Mouse (Mus musculus) kidney, postnatal 0 days (tissue): ENCODE results near the gene Ssu72. TPM values are rescaled to one million over a fixed set of nuclear protein-coding genes. Genes with fewer than 3 reads are reported as not detected.
A peak's percentile ranks its signal among the peaks of the same experiment; 100 is the strongest.
"Not testable (repeated sequence)": the region's sequence is repeated elsewhere in the genome, so short reads cannot be mapped to it uniquely, and the experiment has no call there.

Source experiments
- ATAC-seq: fragments of 200-750 bp; cut with Nextera tagmentation; replicated peaks from 2 replicates; pipeline ENCODE4 v1.8.0; 2017; ENCODE audit warnings: low read depth, moderate number of reproducible peaks, moderate TSS enrichment, moderate library complexity; ENCODE audit not compliant: low FRiP score
- DNase-seq: peaks from one replicate; pipeline ENCODE4 v3.0.0-alpha.2; 2016; ENCODE audit warnings: low spot score
- H3K27ac ChIP-seq: fragments of 300-500 bp; sonication (generic); 2 replicates; pipeline ENCODE4 v1.5.1; 2014; ENCODE audit warnings: mild to moderate bottlenecking
- H3K27me3 ChIP-seq: fragments of 300-500 bp; sonication (generic); 2 replicates; pipeline ENCODE4 v1.6.1; 2014; ENCODE audit warnings: low read length, mixed read lengths; ENCODE audit not compliant: insufficient read depth
- H3K36me3 ChIP-seq: fragments of 300-500 bp; sonication (generic); 2 replicates; pipeline ENCODE4 v1.6.1; 2014; ENCODE audit warnings: low read length, mixed read lengths; ENCODE audit not compliant: insufficient read depth
- H3K4me1 ChIP-seq: fragments of 300-500 bp; sonication (generic); replicated peaks from 2 replicates; pipeline ENCODE4 v1.6.1; 2014; ENCODE audit warnings: antibody characterized with exemption, low read length, mixed read lengths; ENCODE audit not compliant: insufficient read depth
- H3K4me2 ChIP-seq: fragments of 300-500 bp; sonication (generic); 2 replicates; pipeline ENCODE4 v1.6.1; 2014; ENCODE audit warnings: mild to moderate bottlenecking, low read length, moderate library complexity, mixed read lengths
- H3K4me3 ChIP-seq: fragments of 300-500 bp; sonication (generic); replicated peaks from 2 replicates; pipeline ENCODE4 v1.5.1; 2014; ENCODE audit warnings: low read depth, low read length
- H3K9ac ChIP-seq: fragments of 300-500 bp; sonication (generic); 2 replicates; pipeline ENCODE4 v1.6.1; 2014; ENCODE audit warnings: low read depth, low read length
- H3K9me3 ChIP-seq: fragments of 300-500 bp; sonication (generic); replicated peaks from 2 replicates; pipeline ENCODE4 v1.6.1; 2016; ENCODE audit warnings: low read length, inconsistent platforms, mixed read lengths
- CTCF ChIP-seq: IDR thresholded peaks from 2 replicates; pipeline ENCODE4 v1.5.1; 2016; ENCODE audit warnings: antibody characterized with exemption, low read depth, mild to moderate bottlenecking, moderate library complexity
- WGBS: fragments of 180-500 bp; shearing (Covaris S2); extraction: QIAGEN DNeasy Blood & Tissue Kit; methylation state at CpG from one replicate; pipeline ENCODE4 v1.1.7; 2014; 5-methylcytosine and 5-hydroxymethylcytosine counted together
- polyA plus RNA-seq: library from polyadenylated mRNA; unstranded; fragments of >200 nt; fragmentation: Nextera tagmentation; extraction: Ambion mirVana; gene quantifications from 2 replicates; pipeline ENCODE4 v1.2.1, GENCODE M21; 2015

Ssu72 gene
- polyA plus RNA-seq, 1 experiment from 2014 or later = 159 TPM

DNA sequence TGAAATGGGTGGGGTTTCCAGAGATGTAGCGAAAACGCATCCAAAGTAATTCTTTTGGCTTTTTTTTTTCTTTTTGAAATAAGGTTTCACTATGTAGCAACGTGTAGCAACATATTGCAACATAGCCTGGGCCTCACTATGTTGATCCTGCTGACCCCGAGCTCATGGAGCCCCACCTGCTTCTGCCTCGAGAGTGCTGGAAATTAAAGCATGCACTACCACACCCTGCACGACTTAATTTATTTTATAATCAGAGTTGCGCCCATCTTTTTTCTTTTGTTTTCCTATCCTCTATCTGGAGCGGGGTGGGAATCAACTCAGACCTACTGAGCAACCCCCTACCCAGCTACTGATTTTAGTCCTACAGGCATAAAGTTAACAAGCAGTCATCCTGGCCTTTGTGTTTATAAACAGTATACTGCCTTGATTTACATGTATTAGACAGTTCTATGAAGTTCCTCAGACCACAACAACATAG, 35.0 kb upstream of the Ssu72 start:
- ATAC-seq (0 out of 2 replicates have a peak, but pooled peaks have one; percentile 19), DNase-seq (no peak)
- Histone ChIP-seq H3K4me1 (peaks cover 5% of the 10 kb centered on the region), H3K36me3 (0 out of 2 replicates have a peak, but pooled peaks cover 3% of the 10 kb centered on the region), H3K9me3 (no peaks in the 10 kb centered on the region), H3K9ac (no peak overlapping the region), H3K27me3 (no peaks in the 10 kb centered on the region), H3K4me2 (peak overlapping the region; percentile 82), H3K4me3 (peak overlapping the region; percentile 95), H3K27ac (no peak overlapping the region; the same call in 1 of the 2 replicates)
- no peak for TF ChIP-seq CTCF
- under 1% methylated on average over 8 of the region's 8 CpGs for WGBS

DNA sequence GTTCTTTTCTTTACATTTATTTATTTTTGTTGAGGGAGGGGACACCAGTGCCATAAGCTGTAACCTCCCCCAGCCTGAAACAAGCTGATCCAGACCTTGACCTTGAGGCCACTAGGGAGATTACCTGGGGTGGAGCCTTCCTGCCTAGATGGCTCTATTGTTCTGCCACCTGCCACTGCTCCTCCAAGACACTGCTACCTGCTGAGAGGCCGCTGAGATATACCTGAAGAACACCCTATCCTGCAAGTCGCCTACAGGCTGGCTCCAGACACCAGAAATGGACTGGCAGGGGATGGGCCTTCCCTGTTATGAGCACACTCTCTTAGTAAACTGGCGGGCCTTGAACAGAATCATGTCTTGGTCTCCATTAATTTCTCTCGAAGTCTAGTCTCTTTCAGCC, 34.4 kb upstream of the Ssu72 start:
- H3K9me3 ChIP-seq, H3K4me2 ChIP-seq, ATAC-seq, H3K36me3 ChIP-seq, H3K27ac ChIP-seq, H3K9ac ChIP-seq, H3K4me3 ChIP-seq, H3K4me1 ChIP-seq, DNase-seq, H3K27me3 ChIP-seq: not testable (repeated sequence)
- 79% methylated on average over 4 of the region's 4 CpGs for WGBS

DNA sequence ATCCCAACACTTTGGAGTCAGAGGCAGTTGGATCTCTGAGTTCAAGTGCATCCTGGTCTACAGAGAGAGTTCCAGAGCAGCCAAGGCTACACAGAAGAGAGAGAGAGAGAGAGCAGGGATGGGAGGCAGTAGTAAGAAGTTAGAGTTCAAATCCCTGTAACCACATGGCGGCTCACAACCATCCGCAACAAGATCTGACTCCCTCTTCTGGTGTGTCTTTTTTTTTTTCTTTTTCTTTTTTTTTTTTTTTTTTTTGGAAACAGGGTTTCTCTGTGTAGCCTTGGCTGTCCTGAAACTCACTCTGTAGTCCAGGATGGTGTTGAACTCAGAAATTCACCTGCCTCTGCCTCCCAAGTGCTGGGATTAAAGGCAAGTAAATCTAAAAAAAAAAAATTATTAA, 32.5 kb upstream of the Ssu72 start:
- H3K27ac ChIP-seq = no peak overlapping the region
- no peaks in the 10 kb centered on the region for H3K27me3 ChIP-seq
- no peak for TF ChIP-seq CTCF
- ATAC-seq = no peak
- no peaks in the 10 kb centered on the region for H3K36me3 ChIP-seq
- no peak overlapping the region for H3K4me3 ChIP-seq
- no peak for DNase-seq
- H3K9ac ChIP-seq = no peak overlapping the region
- peaks cover 5% of the 10 kb centered on the region for H3K4me1 ChIP-seq
- H3K4me2 ChIP-seq = no peak overlapping the region
- 54% methylated on average over 2 of the region's 2 CpGs for WGBS
- no peaks in the 10 kb centered on the region for H3K9me3 ChIP-seq

DNA sequence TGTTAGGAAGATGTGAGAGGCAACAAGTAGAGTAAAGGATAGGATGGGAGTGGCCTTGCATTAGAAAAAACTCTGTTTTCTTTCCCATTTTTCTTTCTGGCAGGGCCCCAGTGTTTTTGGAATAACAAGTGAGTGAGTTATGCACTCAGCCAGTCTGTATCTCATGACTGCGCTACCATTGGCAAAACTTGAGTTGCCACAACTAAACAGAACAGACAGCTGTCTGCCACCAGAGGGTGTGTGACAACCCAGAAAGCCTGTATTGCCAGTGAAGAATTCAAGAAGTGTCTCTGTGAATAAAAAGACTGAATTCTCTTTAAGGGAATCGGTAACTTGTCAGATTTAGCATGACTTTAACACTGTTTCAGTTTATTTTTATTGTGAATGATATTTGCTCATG, 28.6 kb upstream of the Ssu72 start:
- no peaks in the 10 kb centered on the region for H3K4me1 ChIP-seq
- H3K36me3 ChIP-seq = no peaks in the 10 kb centered on the region
- DNase-seq (no peak), ATAC-seq (no peak)
- peak; percentile 61 for TF ChIP-seq CTCF
- no peak overlapping the region for H3K4me2 ChIP-seq
- no peak overlapping the region for H3K9ac ChIP-seq
- H3K27me3 ChIP-seq = no peaks in the 10 kb centered on the region
- WGBS = 78% methylated on average over 2 of the region's 2 CpGs
- no peaks in the 10 kb centered on the region for H3K9me3 ChIP-seq
- H3K4me3 ChIP-seq = no peak overlapping the region
- no peak overlapping the region for H3K27ac ChIP-seq

DNA sequence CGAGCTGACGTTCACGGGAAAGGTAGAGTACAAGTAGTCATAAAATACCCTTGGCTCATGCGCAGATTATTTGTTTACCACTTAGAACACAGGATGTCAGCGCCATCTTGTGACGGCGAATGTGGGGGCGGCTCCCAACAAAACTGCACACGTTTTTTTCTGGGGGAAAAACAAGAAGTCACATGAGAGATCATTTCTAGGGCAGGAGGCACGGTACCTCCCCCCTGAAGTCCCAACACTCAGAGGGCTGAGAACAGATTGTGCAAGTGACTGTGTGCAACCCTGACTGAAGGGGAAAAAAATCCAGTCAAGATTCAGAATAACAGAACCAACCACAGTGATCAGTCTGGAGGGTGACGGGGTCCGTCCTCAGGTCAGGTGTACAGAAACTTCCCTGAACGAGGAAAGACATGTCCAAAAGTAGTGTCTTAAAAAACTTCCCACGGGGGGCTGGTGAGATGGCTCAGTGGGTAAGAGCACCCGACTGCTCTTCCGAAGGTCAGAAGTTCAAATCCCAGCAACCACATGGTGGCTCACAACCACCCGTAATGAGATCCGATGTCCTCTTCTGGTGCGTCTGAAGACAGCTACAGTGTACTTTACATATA, 20.8 kb upstream of the Ssu72 start:
- H3K4me3 ChIP-seq, H3K4me1 ChIP-seq, H3K27ac ChIP-seq, DNase-seq, H3K4me2 ChIP-seq, ATAC-seq, H3K27me3 ChIP-seq, H3K36me3 ChIP-seq, H3K9me3 ChIP-seq, H3K9ac ChIP-seq: not testable (repeated sequence)
- WGBS = 91% methylated on average over 16 of the region's 19 CpGs

DNA sequence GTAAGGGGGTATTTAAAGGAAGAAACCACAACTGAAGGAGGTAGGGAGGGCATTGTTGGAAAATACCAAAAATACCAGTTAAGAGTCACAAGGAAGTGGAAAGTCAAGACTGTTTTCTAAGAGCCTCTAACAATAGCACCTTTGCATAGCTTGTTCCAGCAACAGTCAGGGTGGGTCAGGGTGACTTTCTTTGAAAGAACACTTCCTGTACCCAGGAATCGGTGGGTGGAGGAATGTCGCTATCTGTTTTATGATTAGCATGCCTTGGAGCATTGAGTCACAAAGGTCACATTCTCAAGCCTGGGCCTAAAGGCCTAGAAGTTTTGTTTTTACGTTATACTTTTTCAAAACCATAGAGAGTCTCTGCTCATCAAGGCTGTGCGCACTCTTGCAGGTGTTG, 16.8 kb upstream of the Ssu72 start:
- not testable (repeated sequence) for H3K27ac ChIP-seq, H3K4me1 ChIP-seq, H3K9ac ChIP-seq, DNase-seq, H3K9me3 ChIP-seq, H3K4me2 ChIP-seq, H3K4me3 ChIP-seq, ATAC-seq, H3K36me3 ChIP-seq, H3K27me3 ChIP-seq
- WGBS = 72% methylated on average over 4 of the region's 4 CpGs
